Mouse (Mus musculus): ENCODE measurements at regions not wholly inside any gene's neighbourhood (a gene's known extent, or its start where the extent isn't known, plus 50 kb on each side); places are given as distances from the start of the nearest gene placed in this dataset.

GRCm38 (mm10) chr19:28171836-28172534 is 161.0 kb upstream of the Rfx3 start:
- no peaks in the 10 kb centered on the region for H3K79me2 ChIP-seq (replicated peaks; ENCODE audit: control insufficient read depth, extremely low read depth, insufficient read depth, poor library complexity, severe bottlenecking)
- dilution Hi-C loops (cut with MboI; ENCODE audit: extremely low pct_ligation_motif_present, extremely low pct_unique_long_range_greater_than_20kb, low sequenced_read_pairs) (no loop called here), in situ Hi-C loops (cut with MboI; ENCODE audit: low pct_ligation_motif_present, low pct_unique_long_range_greater_than_20kb, low sequenced_read_pairs) (loop anchor here (25.0 kb wide), 1 partner anchor 340 kb away; no protein-coding TSS in a partner anchor)
- peaks cover 0 to 4% of the 10 kb centered on the region in 2 experiments; a peak in 1 of 4 replicates for H3K4me1 ChIP-seq (ENCODE audit: control insufficient read depth in 1 of 2, insufficient read depth in 2 of 2)
- H3K9me3 ChIP-seq (replicated peaks; ENCODE audit: low read length), result no peaks in the 10 kb centered on the region
- DNase-seq (ENCODE audit: extremely low read depth), result no peak
- H3K27me3 ChIP-seq (replicated peaks), result no peaks in the 10 kb centered on the region
- no peak overlapping the region for H3K27ac ChIP-seq (ENCODE audit: insufficient read depth, low read depth)
- no peaks in the 10 kb centered on the region for H3K36me3 ChIP-seq (replicated peaks in 1 of 2; ENCODE audit: control insufficient read depth in 1 of 2, insufficient read depth in 1 of 2, low read length in 1 of 2)
- H3K9ac ChIP-seq (ENCODE audit: insufficient read depth, low read depth), result no peak overlapping the region
- H3K4me3 ChIP-seq (replicated peaks in 1 of 3; ENCODE audit: low read depth in 2 of 3, low read length in 2 of 3, poor library complexity in 1 of 3), result no peak overlapping the region
- TF ChIP-seq MXI1 (IDR thresholded peaks at IDR 0.05; ENCODE audit: low read depth, low read length) (no peak), ELF1 (IDR thresholded peaks at IDR 0.05; ENCODE audit: low read depth, low read length) (no peak), JUN (IDR thresholded peaks at IDR 0.05; ENCODE audit: insufficient read depth, low read depth, low read length) (no peak), ZNF384 (IDR thresholded peaks at IDR 0.05; ENCODE audit: low read depth, low read length) (no peak), ETS1 (conservative IDR thresholded peaks at IDR 0.05; ENCODE audit: low read depth, low read length) (no peak), CTCF (conservative IDR thresholded peaks at IDR 0.05 in 1 of 2, IDR thresholded peaks at IDR 0.05 in 1 of 2; ENCODE audit: low read depth in 2 of 2, low read length in 2 of 2) (no peak), MAZ (IDR thresholded peaks at IDR 0.05; ENCODE audit: low read depth, low read length) (no peak), E2F4 (IDR thresholded peaks at IDR 0.05; ENCODE audit: insufficient replicate concordance, low read depth, low read length) (no peak), BHLHE40 (IDR thresholded peaks at IDR 0.05; ENCODE audit: low read depth, low read length) (no peak)
- no peak overlapping the region for H3K4me2 ChIP-seq (ENCODE audit: insufficient read depth, low read depth, poor library complexity, severe bottlenecking)

- H3K36me3 ChIP-seq (replicated peaks in 1 of 2; ENCODE audit: control insufficient read depth in 1 of 2, insufficient read depth in 1 of 2, low read length in 1 of 2), result no peaks in the 10 kb centered on the region
- dilution Hi-C loops (cut with MboI; ENCODE audit: extremely low pct_ligation_motif_present, extremely low pct_unique_long_range_greater_than_20kb, low sequenced_read_pairs) (no loop called here), in situ Hi-C loops (cut with MboI; ENCODE audit: low pct_ligation_motif_present, low pct_unique_long_range_greater_than_20kb, low sequenced_read_pairs) (loop anchor here (25.0 kb wide), 1 partner anchor 345 kb away; no protein-coding TSS in a partner anchor)
- DNase-seq (ENCODE audit: extremely low read depth), result no peak
- H3K9me3 ChIP-seq (replicated peaks; ENCODE audit: low read length), result no peaks in the 10 kb centered on the region
- H3K4me3 ChIP-seq (replicated peaks in 1 of 3; ENCODE audit: low read depth in 2 of 3, low read length in 2 of 3, poor library complexity in 1 of 3), result no peak overlapping the region
- TF ChIP-seq SMC3 (IDR thresholded peaks at IDR 0.05; ENCODE audit: low read depth, low read length) (no peak), JUN (IDR thresholded peaks at IDR 0.05; ENCODE audit: insufficient read depth, low read depth, low read length) (no peak), POLR2A (IDR thresholded peaks at IDR 0.05; ENCODE audit: low read depth, low read length) (no peak), USF2 (conservative IDR thresholded peaks at IDR 0.05; ENCODE audit: low read depth, low read length) (no peak), MEF2A (IDR thresholded peaks at IDR 0.05; ENCODE audit: borderline replicate concordance, low read depth, low read length) (no peak), ZMIZ1 (IDR thresholded peaks at IDR 0.05; ENCODE audit: low read depth, low read length) (no peak), ETS1 (conservative IDR thresholded peaks at IDR 0.05; ENCODE audit: low read depth, low read length) (no peak)
- no peak overlapping the region for H3K9ac ChIP-seq (ENCODE audit: insufficient read depth, low read depth)
- H3K4me1 ChIP-seq (ENCODE audit: control insufficient read depth in 1 of 2, insufficient read depth in 2 of 2), result no peaks in the 10 kb centered on the region
- H3K4me2 ChIP-seq (ENCODE audit: insufficient read depth, low read depth, poor library complexity, severe bottlenecking), result no peak overlapping the region
- H3K27me3 ChIP-seq (replicated peaks), result no peaks in the 10 kb centered on the region
- no peaks in the 10 kb centered on the region for H3K79me2 ChIP-seq (replicated peaks; ENCODE audit: control insufficient read depth, extremely low read depth, insufficient read depth, poor library complexity, severe bottlenecking)
- no peak overlapping the region for H3K27ac ChIP-seq (ENCODE audit: insufficient read depth, low read depth)
Measured at GRCm38 (mm10) chr19:28167451-28168165, 156.6 kb upstream of the Rfx3 start.

Data from CH12.LX (cell line).